8 mouse cellular contexts compared by ENCODE assay signal in the genomic region with DNA sequence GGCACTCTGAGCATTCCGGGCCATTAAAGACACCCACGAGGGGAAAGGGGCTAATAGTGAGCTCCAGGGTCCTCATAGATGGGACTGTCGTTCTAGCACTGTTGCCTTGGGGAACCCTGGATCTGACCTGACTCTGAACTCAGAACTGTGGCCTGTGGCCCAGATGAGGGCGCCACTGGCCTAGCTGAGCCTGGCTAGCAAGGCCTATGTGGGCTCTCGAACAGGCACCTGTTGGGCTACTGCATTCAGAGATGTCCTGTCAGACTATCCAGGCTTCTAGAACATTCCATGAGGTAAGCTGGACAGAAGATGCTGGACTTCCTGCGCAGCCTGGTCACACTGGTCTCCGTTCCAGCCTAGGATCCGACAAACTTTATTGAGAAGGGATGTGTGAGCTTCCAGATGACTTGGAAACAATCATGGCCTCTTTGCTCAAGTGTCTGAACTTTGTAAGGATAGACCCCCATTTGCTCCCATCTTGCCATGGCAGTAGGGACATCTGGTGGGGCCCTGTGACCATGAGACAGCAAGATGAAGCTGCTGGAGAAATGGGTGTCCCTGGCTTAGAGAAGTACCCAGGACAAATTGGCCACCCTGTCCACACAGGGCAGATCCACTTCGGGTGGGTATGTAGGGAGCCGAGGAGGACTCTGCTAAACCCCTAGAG. TPM values are rescaled to one million over a fixed set of nuclear protein-coding genes. Genes with fewer than 3 reads are reported as not detected.
DNase-seq lines count a peak whose midpoint lies in the region; ATAC-seq and TF ChIP-seq lines count a peak whose summit lies in the region.

No protein-coding gene starts in this region.

- DNase-seq in layer of hippocampus, adult 11-12 months (ENCODE audit: low spot score), result peak; percentile 39
- no peak for DNase-seq in layer of hippocampus, adult 9-11 months
- DNase-seq in cerebellum, adult 11-12 months, result peak; percentile 59
- DNase-seq in intestine, embryonic 14.5 days (ENCODE audit: low spot score), result peak; percentile 67
- DNase-seq in liver, embryonic 13.5 days, result peak; percentile 38
- DNase-seq in testis, postnatal 14 days (ENCODE audit: low spot score), result peak; percentile 34

- WGBS in forebrain, embryonic 16.5 days, result 61% methylated on average over 10 of the region's 10 CpGs
- 68% methylated on average over 10 of the region's 10 CpGs for WGBS in intestine, embryonic 14.5 days
- WGBS in liver, embryonic 13.5 days (ENCODE audit: insufficient replicate concordance), result 58% methylated on average over 10 of the region's 10 CpGs

- peak overlapping the region; percentile 90 for H3K27ac ChIP-seq in forebrain, embryonic 16.5 days (ENCODE audit: low read length)
- H3K27ac ChIP-seq in intestine, embryonic 14.5 days (ENCODE audit: low read depth), result peak overlapping the region; percentile 70; the same call in 1 of the 2 replicates
- H3K27ac ChIP-seq in liver, embryonic 13.5 days, result peak overlapping the region; percentile 66

- H3K36me3 ChIP-seq in forebrain, embryonic 16.5 days (ENCODE audit: control insufficient read depth, insufficient read depth), result no peaks in the 10 kb centered on the region
- no peaks in the 10 kb centered on the region; the same call in 1 of the 2 replicates for H3K36me3 ChIP-seq in intestine, embryonic 14.5 days (ENCODE audit: control insufficient read depth, insufficient read depth, low read length)
- H3K36me3 ChIP-seq in liver, embryonic 13.5 days, result no peaks in the 10 kb centered on the region
- no peaks in the 10 kb centered on the region for H3K36me3 ChIP-seq in myocyte (ENCODE audit: control insufficient read depth, insufficient read depth)

- H3K9ac ChIP-seq in forebrain, embryonic 16.5 days (replicated peaks; ENCODE audit: low read depth, low read length), result peak overlapping the region; percentile 23
- no peak overlapping the region for H3K9ac ChIP-seq in intestine, embryonic 14.5 days (ENCODE audit: low read length)
- peak overlapping the region; percentile 74 for H3K9ac ChIP-seq in liver, embryonic 13.5 days

- H3K79me2 ChIP-seq in myocyte (ENCODE audit: control insufficient read depth, insufficient read depth), result peaks cover 30% of the 10 kb centered on the region

- TF ChIP-seq POLR2A in myocyte (IDR thresholded peaks at IDR 0.05; ENCODE audit: insufficient read length, low read depth), result no peak

- H3K4me3 ChIP-seq in forebrain, embryonic 16.5 days (replicated peaks; ENCODE audit: low read length), result peak overlapping the region; percentile 81
- H3K4me3 ChIP-seq in intestine, embryonic 14.5 days (ENCODE audit: low read depth, low read length), result peak overlapping the region; percentile 87; the same call in 1 of the 2 replicates
- H3K4me3 ChIP-seq in liver, embryonic 13.5 days (replicated peaks), result peak overlapping the region; percentile 76
- peak overlapping the region; percentile 49 for H3K4me3 ChIP-seq in myocyte

- H3ac ChIP-seq in myocyte (ENCODE audit: control insufficient read depth, insufficient read length), result no peak overlapping the region

- ATAC-seq in forebrain, embryonic 16.5 days, result no peak
- no peak; the same call in 1 of the 2 replicates for ATAC-seq in intestine, embryonic 14.5 days (replicated peaks; ENCODE audit: low FRiP score, low TSS enrichment, low read depth)
- ATAC-seq in liver, embryonic 13.5 days (ENCODE audit: low read depth), result peak; percentile 56

- no peaks in the 10 kb centered on the region for H3K27me3 ChIP-seq in forebrain, embryonic 16.5 days (replicated peaks; ENCODE audit: control insufficient read depth, insufficient read depth, low read length)
- no peaks in the 10 kb centered on the region for H3K27me3 ChIP-seq in intestine, embryonic 14.5 days (replicated peaks; ENCODE audit: control insufficient read depth, insufficient read depth, low read length)
- peaks cover 6% of the 10 kb centered on the region for H3K27me3 ChIP-seq in liver, embryonic 13.5 days
- H3K27me3 ChIP-seq in myocyte (ENCODE audit: control insufficient read depth, insufficient read depth, insufficient read length), result no peaks in the 10 kb centered on the region

- H3K9me3 ChIP-seq in forebrain, embryonic 16.5 days (ENCODE audit: control insufficient read depth, low read length), result no peaks in the 10 kb centered on the region
- no peaks in the 10 kb centered on the region for H3K9me3 ChIP-seq in intestine, embryonic 14.5 days (ENCODE audit: control insufficient read depth, low read length)
- no peaks in the 10 kb centered on the region for H3K9me3 ChIP-seq in liver, embryonic 13.5 days (replicated peaks)

- H3K4me2 ChIP-seq in forebrain, embryonic 16.5 days (ENCODE audit: low read length), result peak overlapping the region; percentile 91
- H3K4me2 ChIP-seq in intestine, embryonic 14.5 days (ENCODE audit: low read length), result peak overlapping the region; percentile 96
- peak overlapping the region; percentile 82 for H3K4me2 ChIP-seq in liver, embryonic 13.5 days
- H3K4me2 ChIP-seq in myocyte (ENCODE audit: low read depth), result peak overlapping the region; percentile 82

- H3K4me1 ChIP-seq in forebrain, embryonic 16.5 days (replicated peaks; ENCODE audit: control insufficient read depth, insufficient read depth, low read length), result peaks cover 57% of the 10 kb centered on the region
- peaks cover 27% of the 10 kb centered on the region for H3K4me1 ChIP-seq in intestine, embryonic 14.5 days (replicated peaks; ENCODE audit: control insufficient read depth, insufficient read depth, low read length)
- H3K4me1 ChIP-seq in liver, embryonic 13.5 days (replicated peaks), result peaks cover 68% of the 10 kb centered on the region

TF ChIP-seq in myocyte, 11 proteins besides CTCF, POLR2A, EP300 and RAD21:
- TF ChIP-seq MYOG (IDR thresholded peaks at IDR 0.05; ENCODE audit: control insufficient read depth in 1 of 3, insufficient read depth in 1 of 3, insufficient read length in 2 of 3, low read depth in 2 of 3), result peak in 2 of 3 experiments; percentile 36 to 61
- TF ChIP-seq MYOD1 (IDR thresholded peaks at IDR 0.05; ENCODE audit: control insufficient read depth in 1 of 3, insufficient read length in 2 of 3, low read depth in 2 of 3), result peak in 2 of 3 experiments; percentile 48 to 65
- TF ChIP-seq E2F4 (IDR thresholded peaks at IDR 0.05; ENCODE audit: insufficient read depth), result no peak

RNA-seq across cellular contexts. Expression of a gene that starts 0.9 kb away (rescaled TPM):
- 14.0 and 15.8 TPM in 2 replicates for polyA plus RNA-seq in forebrain, embryonic 16.5 days (2015; fragmentation: Nextera tagmentation; extraction: Ambion mirVana)
- 9.1 and 9.9 TPM in 2 replicates for polyA plus RNA-seq in intestine, embryonic 14.5 days (2014; fragmentation: Nextera tagmentation; extraction: Ambion mirVana)
- polyA plus RNA-seq in liver, embryonic 13.5 days (2015; fragmentation: Nextera tagmentation; extraction: Ambion mirVana), result 3.2 and 3.7 TPM in 2 replicates
- polyA plus RNA-seq in myocyte (2012; fragmentation: generic; extraction: Trizol), result 8.7 TPM

RNA-seq across cellular contexts. Expression of a gene that starts 19.0 kb away (rescaled TPM):
- not detected in 2 replicates for polyA plus RNA-seq in forebrain, embryonic 16.5 days (2015; fragmentation: Nextera tagmentation; extraction: Ambion mirVana)
- not detected in 2 replicates for polyA plus RNA-seq in intestine, embryonic 14.5 days (2014; fragmentation: Nextera tagmentation; extraction: Ambion mirVana)
- polyA plus RNA-seq in liver, embryonic 13.5 days (2015; fragmentation: Nextera tagmentation; extraction: Ambion mirVana), result not detected in 2 replicates
- polyA plus RNA-seq in myocyte (2012; fragmentation: generic; extraction: Trizol), result not detected
